Mouse (Mus musculus) kidney, postnatal 10 days (tissue): ENCODE measurements at regions not wholly inside any gene's neighbourhood (a gene's known extent, or its start where the extent isn't known, plus 50 kb on each side); places are given as distances from the start of the nearest gene placed in this dataset.

Experiments
- DNase-seq: peaks from one replicate; pipeline ENCODE4 v3.0.0; 2021; ENCODE audit warnings: mixed read lengths

- DNase-seq = no peak
Observed at GRCm38 (mm10) chr10:9291456-9292146, 383.4 kb downstream of the Samd5 start.

- no peak for DNase-seq
Observed at GRCm38 (mm10) chr10:9272940-9273339, 387.1 kb upstream of the Sash1 start.

GRCm38 (mm10) chr10:9272243-9272642 is 386.4 kb upstream of the Sash1 start:
- no peak for DNase-seq

- no peak for DNase-seq
Observed at GRCm38 (mm10) chr10:9265528-9265927, 379.7 kb upstream of the Sash1 start.

- DNase-seq = no peak
Observed at GRCm38 (mm10) chr10:9264309-9265000, 378.6 kb upstream of the Sash1 start.

- no peak for DNase-seq
Observed at GRCm38 (mm10) chr10:9258705-9259104, 372.8 kb upstream of the Sash1 start.

- DNase-seq = peak; percentile 6
Observed at GRCm38 (mm10) chr10:9252941-9253217, 367.0 kb upstream of the Sash1 start.

- no peak for DNase-seq
Observed at GRCm38 (mm10) chr10:9252120-9252940, 366.5 kb upstream of the Sash1 start.

- no peak for DNase-seq
Observed at GRCm38 (mm10) chr10:9243281-9243618, 357.4 kb upstream of the Sash1 start.

- no peak for DNase-seq
Observed at GRCm38 (mm10) chr10:9242596-9243280, 356.9 kb upstream of the Sash1 start.

- DNase-seq = no peak
Observed at GRCm38 (mm10) chr10:9239956-9240355, 354.1 kb upstream of the Sash1 start.

- DNase-seq = no peak
Observed at GRCm38 (mm10) chr10:9231751-9232150, 345.9 kb upstream of the Sash1 start.

GRCm38 (mm10) chr10:9229116-9229515 is 343.2 kb upstream of the Sash1 start:
- no peak for DNase-seq

GRCm38 (mm10) chr10:9227361-9227760 is 341.5 kb upstream of the Sash1 start:
- DNase-seq = no peak

- DNase-seq = no peak
Observed at GRCm38 (mm10) chr10:9210646-9211045, 324.8 kb upstream of the Sash1 start.

GRCm38 (mm10) chr10:9204096-9204495 is 318.2 kb upstream of the Sash1 start:
- no peak for DNase-seq

GRCm38 (mm10) chr10:9203323-9203722 is 317.5 kb upstream of the Sash1 start:
- DNase-seq = no peak

GRCm38 (mm10) chr10:9202922-9203321 is 317.1 kb upstream of the Sash1 start:
- DNase-seq = no peak

- DNase-seq = peak; percentile 11
Observed at GRCm38 (mm10) chr10:9174997-9175396, 289.1 kb upstream of the Sash1 start.

- no peak for DNase-seq
Observed at GRCm38 (mm10) chr10:9173509-9173908, 287.6 kb upstream of the Sash1 start.

- no peak for DNase-seq
Observed at GRCm38 (mm10) chr10:9168725-9169124, 282.9 kb upstream of the Sash1 start.

- no peak for DNase-seq
Observed at GRCm38 (mm10) chr10:9166017-9166416, 280.1 kb upstream of the Sash1 start.

GRCm38 (mm10) chr10:9165598-9165997 is 279.7 kb upstream of the Sash1 start:
- no peak for DNase-seq
